Mouse (Mus musculus) thymus, postnatal 25 days (tissue): Measurements from ENCODE around the gene Dtx1.
A peak's percentile ranks its signal among the peaks of the same experiment; 100 is the strongest.

Experiments
- DNase-seq: peaks from one replicate; pipeline ENCODE4 v3.0.0; 2022

The Dtx1 gene

DNA sequence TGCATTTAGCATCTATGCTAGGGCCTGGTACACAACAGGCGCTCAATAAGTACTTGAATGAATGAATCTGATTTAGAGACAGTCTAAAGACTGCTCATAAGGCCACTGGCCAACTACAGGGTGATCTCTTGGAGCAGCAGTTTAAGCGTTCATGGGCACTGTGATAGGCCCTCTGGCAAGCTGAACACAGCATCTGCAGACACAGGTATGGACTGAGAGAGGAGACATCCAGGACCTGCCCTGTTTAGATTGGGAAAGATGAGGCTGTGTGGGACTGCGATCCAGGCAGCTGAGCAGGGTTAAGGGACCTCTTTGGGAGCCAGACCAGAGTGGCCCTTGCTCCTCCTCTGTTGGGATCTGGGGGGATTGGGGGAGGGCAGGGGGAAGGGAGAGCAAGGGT is at the start of gene Dtx1:
Gene Dtx1 (minus strand): TSS at position 101 of the 400 bp plus-strand sequence.
- DNase-seq = no peak

GRCm38 (mm10) chr5:120754215-120754614 is 42.5 kb upstream of the Dtx1 start:
- no peak for DNase-seq

GRCm38 (mm10) chr5:120752786-120753185 is 41.1 kb upstream of the Dtx1 start:
- no peak for DNase-seq

- no peak for DNase-seq
Measured at GRCm38 (mm10) chr5:120751206-120751605, 39.5 kb upstream of the Dtx1 start.

DNA sequence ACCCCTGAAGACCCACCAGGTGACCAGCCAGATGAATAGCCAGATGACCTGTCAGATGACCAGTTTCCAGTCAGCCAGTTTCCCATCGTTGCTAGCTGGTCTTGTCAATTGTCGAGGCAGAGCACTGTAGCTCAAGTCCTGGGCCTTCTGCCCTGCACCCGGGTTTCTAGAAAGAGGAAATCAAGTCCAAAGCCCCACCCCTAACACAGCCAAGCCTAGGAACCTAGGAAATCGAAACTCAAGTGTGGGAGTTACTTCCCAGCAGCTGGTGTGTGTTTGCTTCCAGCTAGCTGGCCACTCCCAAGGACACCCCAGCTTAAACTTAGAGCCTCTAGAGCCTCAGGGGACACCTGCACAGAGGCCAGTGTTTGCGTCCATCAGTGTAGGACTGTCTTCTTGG is 38.0 kb upstream of the Dtx1 start, which contains the start of gene Oas2:
Gene Oas2 (minus strand): TSS at position 166 of the 400 bp plus-strand sequence.
- DNase-seq = no peak

- peak; percentile 59 for DNase-seq
Measured at GRCm38 (mm10) chr5:120746451-120746850, 34.7 kb upstream of the Dtx1 start.

DNA sequence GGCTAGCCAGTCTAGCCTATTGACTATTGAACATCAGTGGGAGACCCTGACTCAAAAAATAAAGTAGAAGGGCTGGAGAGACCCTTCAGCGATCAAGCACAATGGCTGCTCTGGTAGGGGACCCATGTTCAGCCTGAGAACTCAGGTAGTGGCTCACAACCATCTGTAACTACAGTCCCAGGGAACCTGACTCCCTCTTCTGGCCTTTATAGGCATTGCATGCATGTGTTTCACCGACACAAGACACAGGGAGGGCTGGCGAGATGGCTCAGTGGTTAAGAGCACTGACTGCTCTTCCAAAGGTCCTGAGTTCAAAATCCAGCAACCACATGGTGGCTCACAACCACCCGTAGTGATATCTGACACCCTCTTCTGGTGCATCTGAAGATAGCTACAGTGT is 30.4 kb upstream of the Dtx1 start:
- peak; percentile 68 for DNase-seq

GRCm38 (mm10) chr5:120734380-120734990 is 22.8 kb upstream of the Dtx1 start:
- no peak for DNase-seq

DNA sequence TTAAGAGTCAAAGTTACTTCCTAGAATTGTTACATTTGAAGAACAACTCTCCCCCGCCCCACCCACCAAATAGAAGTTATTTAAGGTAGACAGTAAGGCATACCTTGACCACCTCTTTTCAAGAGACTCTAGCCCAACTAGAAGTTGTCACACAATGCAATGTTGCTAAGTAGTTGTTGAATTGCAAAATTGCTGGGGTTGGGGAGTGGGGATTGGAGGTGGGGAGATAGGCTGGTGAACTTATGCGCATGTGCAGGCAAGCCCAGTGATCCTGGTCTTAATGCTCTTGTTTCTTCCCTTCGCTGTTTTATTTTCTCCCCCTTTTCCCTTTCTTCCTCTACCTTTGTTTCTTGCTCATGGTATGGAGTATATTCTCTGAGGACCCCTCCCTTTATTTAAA is 22.0 kb upstream of the Dtx1 start:
- no peak for DNase-seq

GRCm38 (mm10) chr5:120732740-120733139 is 21.0 kb upstream of the Dtx1 start:
- DNase-seq = no peak

- DNase-seq = no peak
Measured at GRCm38 (mm10) chr5:120729319-120729718, 17.6 kb upstream of the Dtx1 start.

GRCm38 (mm10) chr5:120725811-120726455 is 14.2 kb upstream of the Dtx1 start:
- DNase-seq = no peak

DNA sequence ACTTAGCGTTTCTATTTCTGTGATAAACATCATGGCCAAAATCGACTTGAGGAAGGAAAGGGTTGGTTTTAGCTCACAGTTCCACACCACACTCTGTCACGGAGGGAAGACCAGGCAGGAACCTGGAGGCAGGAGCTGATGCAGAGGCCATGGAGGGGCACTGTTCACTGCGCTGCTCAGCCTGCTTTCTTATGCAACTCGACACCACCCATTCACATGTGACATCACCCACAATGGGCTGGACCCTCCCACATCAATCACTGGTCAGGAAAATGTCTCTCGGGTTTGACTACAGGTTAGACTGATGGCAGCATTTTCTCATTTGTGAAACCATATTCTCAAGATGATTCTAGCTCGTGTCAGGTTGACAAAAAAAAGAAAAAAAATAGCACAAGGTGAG is 9.3 kb upstream of the Dtx1 start:
- no peak for DNase-seq

GRCm38 (mm10) chr5:120718600-120719378 is 7.1 kb upstream of the Dtx1 start:
- no peak for DNase-seq

DNA sequence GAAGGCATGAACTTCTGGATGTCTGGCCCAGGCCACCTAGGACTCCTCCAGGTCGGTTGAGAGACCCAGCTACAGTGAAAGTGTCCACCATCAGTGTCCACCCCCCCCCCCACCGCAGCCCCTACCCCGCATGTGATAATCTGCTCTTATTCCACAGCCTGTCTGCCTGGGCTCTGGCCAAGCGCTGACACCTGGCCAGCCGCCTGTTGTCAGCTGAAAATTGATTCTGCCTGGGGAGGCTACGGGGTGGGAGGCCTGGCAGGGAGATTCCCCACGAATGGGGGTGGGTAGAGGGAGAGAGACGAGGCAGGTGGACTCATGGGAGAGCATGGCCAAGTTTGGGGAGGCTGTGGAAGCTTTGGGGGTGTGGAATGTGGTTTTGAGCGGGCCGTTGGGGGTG is 5.4 kb upstream of the Dtx1 start:
- DNase-seq = no peak

- DNase-seq = peak; percentile 86
Measured at GRCm38 (mm10) chr5:120714314-120714713, 2.6 kb upstream of the Dtx1 start.

DNA sequence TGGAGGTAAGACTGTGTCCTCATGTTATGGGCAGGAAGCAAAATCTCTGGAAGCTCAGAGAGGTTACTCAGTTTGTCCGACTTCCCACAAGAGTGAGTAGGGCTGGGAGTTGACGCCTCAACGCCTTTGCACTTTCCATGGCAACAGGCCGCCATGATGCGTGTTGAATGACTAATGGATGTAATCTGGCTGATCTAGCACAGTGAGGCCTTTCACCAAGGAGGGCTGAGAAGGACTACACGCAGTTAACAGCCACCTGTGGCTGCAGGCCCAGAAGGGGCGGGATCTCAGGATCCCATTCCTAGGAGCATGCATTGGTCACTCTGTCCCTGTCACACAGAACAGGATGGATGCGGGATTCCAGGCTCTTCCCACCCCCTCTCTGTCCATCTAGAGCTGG is 994 bp upstream of the Dtx1 start:
- no peak for DNase-seq

- DNase-seq = peak; percentile 75
Measured at GRCm38 (mm10) chr5:120711416-120711815, 311 bp downstream of the Dtx1 start.

DNA sequence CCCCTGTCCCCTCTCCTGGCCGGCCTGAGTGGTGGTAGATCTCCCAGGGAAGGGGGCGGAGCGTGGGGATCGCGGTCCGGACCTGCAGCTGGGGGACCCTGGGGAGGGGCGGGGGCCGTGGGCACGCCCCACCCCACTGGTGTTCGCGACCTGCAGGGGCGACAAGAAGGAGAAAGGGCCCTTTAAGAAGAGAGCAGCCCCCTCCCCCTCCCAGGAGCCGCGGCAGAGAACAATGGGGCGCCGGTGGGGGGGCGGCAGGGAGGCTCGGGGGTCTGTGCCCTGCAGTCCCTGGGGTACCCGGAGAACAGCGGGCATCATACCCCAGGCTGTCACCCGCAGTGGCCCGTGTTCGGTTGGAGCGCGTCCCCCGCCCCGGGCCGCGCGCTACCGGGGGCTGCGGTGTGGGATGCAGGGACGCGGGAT is 890 bp downstream of the Dtx1 start:
- DNase-seq = peak; percentile 16

DNA sequence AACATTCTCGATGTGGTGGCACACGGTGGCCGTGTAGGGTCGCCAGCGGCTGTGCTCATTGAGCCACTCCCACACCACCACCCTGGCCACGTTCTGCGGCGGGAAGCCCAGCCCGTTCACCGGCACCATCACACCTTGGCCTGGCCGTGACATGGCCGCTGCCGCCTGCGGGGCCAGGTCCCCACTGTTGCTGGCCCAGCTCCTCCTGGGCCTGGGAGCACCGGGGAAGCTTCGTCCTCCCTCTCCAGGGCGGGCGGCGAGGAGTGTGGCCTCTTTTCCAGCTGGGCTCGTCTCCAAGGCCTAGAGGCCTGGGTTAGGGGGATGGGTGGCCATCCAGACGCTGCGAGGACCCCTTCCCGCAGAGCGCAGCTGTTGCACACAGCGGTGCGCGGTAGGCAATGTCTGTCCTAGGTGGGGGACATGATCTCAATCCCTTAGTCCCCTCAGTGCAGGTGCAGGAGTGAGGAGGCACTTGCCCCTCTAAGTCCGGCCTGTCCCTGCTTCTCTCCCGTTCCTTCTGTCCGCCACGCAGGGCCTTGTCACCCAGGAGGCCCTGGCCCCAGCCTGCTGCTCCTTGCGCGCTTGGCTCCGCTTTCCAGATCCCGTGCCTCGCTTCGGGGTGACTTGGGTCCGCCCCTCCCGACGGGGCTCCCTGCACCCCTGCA is 1.4 kb downstream of the Dtx1 start:
- peak; percentile 20 for DNase-seq

DNA sequence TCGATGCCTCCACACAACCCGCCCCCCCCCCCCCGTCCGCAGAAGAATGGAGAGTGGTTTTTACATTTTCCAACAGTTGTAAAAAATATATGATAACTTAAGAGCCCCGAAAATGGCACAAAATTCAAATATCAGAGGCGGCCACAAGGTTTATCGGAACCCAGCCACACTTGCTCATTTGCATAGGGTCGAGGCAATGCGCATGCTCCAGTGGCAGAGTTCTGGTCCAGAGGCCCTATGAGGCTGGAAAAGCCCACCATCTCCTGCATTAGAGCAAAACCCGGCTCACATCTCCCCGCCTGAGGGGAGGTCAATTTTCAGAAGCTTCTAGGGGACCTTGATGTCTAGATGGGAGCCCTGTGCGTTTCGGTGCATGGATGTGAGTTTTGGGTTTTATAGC is 4.8 kb downstream of the Dtx1 start:
- DNase-seq = no peak

DNA sequence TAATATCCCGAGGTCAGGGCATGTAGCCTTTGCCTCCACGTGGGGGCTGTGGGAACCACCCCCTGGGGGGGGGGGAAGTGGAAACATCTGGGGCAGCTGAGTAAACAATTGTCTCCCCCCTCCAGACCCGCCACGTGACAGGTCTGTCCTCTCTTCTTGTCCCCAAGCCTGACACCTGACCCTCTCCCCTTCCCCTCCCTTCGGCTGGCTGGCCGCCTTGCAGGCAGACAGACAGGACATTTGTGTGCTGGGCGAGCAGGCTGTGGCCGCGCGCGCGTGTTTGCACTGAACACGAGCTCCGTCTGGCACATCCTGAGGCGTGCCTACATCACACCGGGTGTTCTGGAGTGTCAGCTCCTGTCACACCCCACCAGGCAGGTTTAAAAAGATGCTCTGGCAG is 5.2 kb downstream of the Dtx1 start:
- DNase-seq = no peak

- DNase-seq = no peak
Measured at GRCm38 (mm10) chr5:120704421-120704820, 7.3 kb downstream of the Dtx1 start.
